Mouse (Mus musculus) CH12.LX (cell line): ENCODE results near the gene Wdr59.

Experiments used
- CTCF ChIP-seq, 2 experiments: IDR thresholded peaks in 1 of 2; conservative IDR thresholded peaks in 1 of 2; 2 replicates each; pipeline ENCODE4 v1.5.1; 2011 to 2012; ENCODE audit warnings: low read depth in 2 of 2, low read length in 2 of 2, improper control_type of control experiment in 1 of 2, inconsistent platforms in 1 of 2, mild to moderate bottlenecking in 1 of 2, moderate library complexity in 1 of 2
- EP300 ChIP-seq: IDR thresholded peaks from 2 replicates; pipeline ENCODE4 v1.6.1; 2011; ENCODE audit warnings: low read length, improper control_type of control experiment
- MAX ChIP-seq: IDR thresholded peaks from 2 replicates; pipeline ENCODE4 v1.6.1; 2011; ENCODE audit warnings: low read length, improper control_type of control experiment
- MXI1 ChIP-seq: IDR thresholded peaks from 2 replicates; pipeline ENCODE4 v1.6.1; 2011; ENCODE audit warnings: mild to moderate bottlenecking, low read depth, low read length, improper control_type of control experiment
- MYC ChIP-seq: IDR thresholded peaks from 2 replicates; pipeline ENCODE4 v1.6.1; 2011; ENCODE audit warnings: low read depth, mild to moderate bottlenecking, improper control_type of control experiment, low read length
- POLR2A ChIP-seq: IDR thresholded peaks from 2 replicates; pipeline ENCODE4 v1.6.1; 2011; ENCODE audit warnings: low read depth, mild to moderate bottlenecking, improper control_type of control experiment, low read length
- SMC3 ChIP-seq: IDR thresholded peaks from 2 replicates; pipeline ENCODE4 v1.6.1; 2011; ENCODE audit warnings: low read depth, low read length, improper control_type of control experiment
- USF1 ChIP-seq: IDR thresholded peaks from 2 replicates; pipeline ENCODE4 v1.6.1; 2014; ENCODE audit warnings: low read depth, mild to moderate bottlenecking, inconsistent platforms, low read length, improper control_type of control experiment
- ZMIZ1 ChIP-seq: IDR thresholded peaks from 2 replicates; pipeline ENCODE4 v1.6.1; 2012; ENCODE audit warnings: low read depth, mild to moderate bottlenecking, inconsistent platforms, low read length, improper control_type of control experiment
- ZNF384 ChIP-seq: IDR thresholded peaks from 2 replicates; pipeline ENCODE4 v1.6.1; 2012; ENCODE audit warnings: low read depth, low read length, improper control_type of control experiment, inconsistent platforms

DNA sequence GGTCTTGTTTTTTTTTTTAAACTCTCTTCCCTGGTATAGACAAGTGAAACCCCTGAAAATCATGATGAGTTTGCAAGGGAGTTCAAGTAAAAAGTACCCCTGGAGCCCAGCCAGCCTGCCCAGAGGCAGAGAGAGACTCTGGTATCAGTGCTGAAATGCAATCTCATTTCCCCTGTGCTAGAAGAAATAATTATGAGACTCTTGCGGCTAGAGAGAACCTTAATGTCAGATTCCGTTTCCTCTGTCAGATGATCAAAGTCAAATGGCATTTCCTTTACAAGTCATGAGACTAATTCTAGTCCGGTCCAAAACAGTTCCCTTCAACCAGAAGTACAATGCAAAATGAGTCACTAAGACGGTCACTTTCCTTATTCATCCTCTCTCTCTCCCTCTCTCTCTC, 72.2 kb downstream of the Wdr59 start:
- TF ChIP-seq EP300 (no peak), MAX (no peak), MYC (no peak), CTCF (conservative IDR thresholded peaks at IDR 0.05 in 1 of 2, IDR thresholded peaks at IDR 0.05 in 1 of 2; ENCODE audit: low read depth in 2 of 2, low read length in 2 of 2) (no peak), ZNF384 (no peak), MXI1 (no peak), POLR2A (no peak), USF1 (no peak), SMC3 (no peak), ZMIZ1 (no peak)
